Mouse (Mus musculus) testis, adult 2 months (tissue): ENCODE results near the gene Mks1.

Source experiments
- CTCF ChIP-seq: fragments of 200-500 bp; IDR thresholded peaks from 2 replicates; pipeline ENCODE4 v1.5.1; 2012; ENCODE audit warnings: low read depth, mild to moderate bottlenecking, inconsistent platforms, low read length, moderate library complexity; ENCODE audit not compliant: control insufficient read depth, insufficient read depth, insufficient replicate concordance
- POLR2A ChIP-seq: fragments of 200-500 bp; IDR thresholded peaks from 2 replicates; pipeline ENCODE4 v1.6.1; 2012; ENCODE audit warnings: low read depth, mild to moderate bottlenecking, inconsistent platforms, low read length, moderate library complexity; ENCODE audit not compliant: control insufficient read depth

GRCm38 (mm10) chr11:87870096-87870495, 17.1 kb downstream of the Mks1 start:
- TF ChIP-seq CTCF (no peak), POLR2A (no peak)
